Mouse (Mus musculus): ENCODE results near the gene 5430427O19Rik.

Gene 5430427O19Rik

DNA sequence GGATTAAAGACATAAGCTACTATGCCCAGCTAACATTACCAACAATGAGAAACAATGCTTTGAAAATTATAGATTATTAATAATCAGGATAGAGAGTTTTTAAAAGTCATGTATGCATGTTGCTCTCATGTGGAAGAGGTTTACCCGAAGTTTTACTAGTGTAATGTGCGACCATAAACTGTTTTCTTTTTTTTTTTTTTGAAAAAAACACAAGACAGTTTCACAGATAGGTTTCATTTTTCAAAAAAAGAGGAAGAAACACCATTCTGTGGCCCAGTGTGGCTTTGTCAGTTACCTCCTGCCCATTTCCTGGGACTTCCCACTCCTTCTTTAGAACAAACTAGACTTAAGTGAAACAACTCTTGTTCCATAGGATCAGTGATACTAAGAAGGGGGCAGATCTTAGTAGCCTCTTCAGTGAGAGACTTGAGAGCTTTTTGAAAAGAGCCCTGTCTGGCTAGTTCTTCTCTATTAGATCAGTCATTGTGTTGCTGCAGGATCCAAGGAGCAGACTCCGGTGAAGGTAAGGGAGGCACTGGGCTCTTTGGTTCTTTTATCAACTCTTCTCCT lies at the start of gene 5430427O19Rik:
Gene 5430427O19Rik (plus strand): TSS at position 441 of the 570 bp plus-strand sequence.
- no peak for DNase-seq

DNA sequence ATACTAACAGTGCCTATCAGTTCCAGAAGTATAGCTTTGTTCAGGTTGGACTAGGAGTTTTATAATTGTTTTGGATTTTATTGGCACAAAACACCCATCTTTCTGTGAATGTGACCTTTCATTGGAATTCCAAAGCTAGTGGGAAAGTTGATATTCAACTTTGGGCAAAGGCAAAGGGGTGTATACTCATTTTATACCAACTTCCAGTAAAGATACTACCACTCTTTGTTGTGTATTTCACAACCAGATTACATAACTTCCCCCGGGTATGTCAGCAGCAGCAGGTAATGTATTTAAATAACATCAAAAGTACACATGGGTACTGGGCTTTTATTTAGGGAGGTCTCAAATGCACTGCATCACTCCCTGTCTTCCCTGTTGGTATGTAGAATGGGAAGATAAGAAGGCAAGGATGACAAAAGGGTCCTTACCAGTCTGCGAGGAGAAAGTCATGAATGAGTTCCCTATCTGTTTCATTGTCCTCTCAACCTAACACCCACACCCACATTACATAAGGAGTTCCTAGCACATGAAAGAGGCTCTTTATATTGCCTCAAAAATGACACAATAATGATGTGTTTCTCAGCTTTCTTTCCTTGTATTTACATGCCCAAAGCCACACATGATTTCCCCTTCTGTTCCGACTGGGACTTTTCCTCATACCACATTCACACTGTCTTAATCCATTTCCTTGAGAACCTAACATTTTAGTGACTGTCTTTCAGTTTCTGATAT lies 42.3 kb upstream of the 5430427O19Rik start:
- no peak for DNase-seq

DNA sequence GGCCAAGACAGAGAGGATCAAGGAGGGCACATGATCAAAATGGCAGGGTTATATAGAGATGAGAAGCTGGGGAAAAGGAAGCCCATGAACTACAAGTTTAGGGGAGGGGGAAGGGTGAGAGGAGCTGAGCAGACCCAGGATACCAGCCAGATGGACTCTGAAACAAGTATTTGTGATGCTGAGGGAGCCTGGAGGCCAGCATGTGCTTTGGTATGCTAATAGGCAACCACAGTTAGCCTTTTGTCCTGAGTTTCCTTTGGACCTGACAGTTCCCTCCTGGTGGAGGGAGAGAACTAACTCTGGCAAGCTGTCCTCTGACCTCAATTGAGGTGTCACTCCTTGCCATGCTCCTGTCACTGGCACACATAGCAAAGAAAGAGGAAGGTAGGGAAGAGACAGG lies 41.2 kb upstream of the 5430427O19Rik start:
- peak; percentile 5 for DNase-seq

DNA sequence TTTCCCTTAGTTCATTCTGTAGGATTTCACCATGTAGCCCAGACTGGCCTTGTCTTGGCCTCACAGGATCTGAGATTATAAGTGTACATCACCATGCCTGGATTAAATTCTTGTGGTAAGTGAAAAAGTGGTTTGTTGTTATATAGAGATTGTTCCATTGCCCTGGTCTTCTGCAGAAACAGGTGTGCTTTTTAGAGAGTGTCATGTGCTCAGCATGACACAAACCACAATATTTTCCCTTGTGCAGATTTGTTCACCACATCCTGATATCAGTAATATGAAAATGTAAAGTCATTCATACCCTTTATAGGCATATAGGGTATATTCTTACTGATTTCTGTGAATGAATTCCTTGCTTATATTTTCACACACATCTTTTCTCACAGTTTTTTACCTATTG lies 31.0 kb upstream of the 5430427O19Rik start:
- DNase-seq = no peak

DNA sequence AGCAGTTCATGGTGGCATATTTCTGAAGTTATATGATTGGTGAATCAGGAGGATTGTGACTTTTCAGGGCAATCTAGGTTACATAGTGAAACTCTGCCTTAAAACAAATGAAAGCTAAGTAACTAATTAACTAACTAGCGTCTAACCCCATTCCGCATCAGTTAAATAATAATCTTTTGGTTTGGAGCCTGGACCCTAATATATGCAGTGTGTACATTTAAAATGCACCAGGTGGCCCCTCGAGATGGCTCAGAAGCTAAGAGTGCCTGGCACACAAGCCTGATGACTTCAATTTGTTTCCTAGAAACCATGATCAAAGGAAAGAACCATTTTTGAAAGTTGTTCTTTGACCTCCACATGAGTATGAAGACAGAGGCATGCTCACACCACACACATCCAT lies 14.2 kb upstream of the 5430427O19Rik start:
- DNase-seq = no peak

DNA sequence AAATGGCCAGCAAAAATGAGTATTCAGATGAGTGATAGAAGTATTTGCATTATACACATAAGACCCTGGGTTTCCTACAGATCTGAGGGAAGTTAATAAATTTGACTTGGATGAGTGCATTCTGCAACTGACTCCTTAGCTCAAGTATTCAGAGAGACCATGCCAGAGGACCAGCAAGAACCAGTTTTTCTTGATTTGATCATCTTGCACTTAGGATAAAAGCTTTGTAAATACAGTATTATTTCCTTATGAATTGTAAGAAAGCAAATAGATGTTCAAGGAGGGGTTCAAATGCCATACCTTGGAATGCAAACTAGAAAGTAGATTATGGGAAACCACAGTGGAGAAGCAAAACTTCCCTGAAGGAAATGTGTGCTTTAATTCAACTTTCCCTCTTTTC lies 13.0 kb upstream of the 5430427O19Rik start:
- DNase-seq = no peak

DNA sequence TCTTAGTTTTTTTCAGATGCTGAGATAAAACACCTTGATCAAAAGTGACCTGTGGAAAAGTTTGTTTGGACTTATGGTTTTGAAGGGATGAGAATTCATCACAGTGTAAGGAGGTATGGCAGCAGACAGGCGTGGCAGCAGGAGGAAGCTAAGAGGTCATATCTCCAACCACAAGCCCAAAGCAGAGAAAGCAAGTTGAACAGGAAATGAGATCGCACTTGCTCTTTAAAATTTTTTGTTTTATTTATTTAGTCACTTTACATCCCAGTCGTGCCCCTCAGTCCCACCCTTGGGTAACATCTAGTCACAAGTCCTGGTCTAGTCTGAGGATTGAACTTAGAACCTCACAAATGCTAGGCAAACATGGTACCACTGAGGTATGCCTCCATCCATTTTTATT lies 2.1 kb upstream of the 5430427O19Rik start:
- DNase-seq = no peak

DNA sequence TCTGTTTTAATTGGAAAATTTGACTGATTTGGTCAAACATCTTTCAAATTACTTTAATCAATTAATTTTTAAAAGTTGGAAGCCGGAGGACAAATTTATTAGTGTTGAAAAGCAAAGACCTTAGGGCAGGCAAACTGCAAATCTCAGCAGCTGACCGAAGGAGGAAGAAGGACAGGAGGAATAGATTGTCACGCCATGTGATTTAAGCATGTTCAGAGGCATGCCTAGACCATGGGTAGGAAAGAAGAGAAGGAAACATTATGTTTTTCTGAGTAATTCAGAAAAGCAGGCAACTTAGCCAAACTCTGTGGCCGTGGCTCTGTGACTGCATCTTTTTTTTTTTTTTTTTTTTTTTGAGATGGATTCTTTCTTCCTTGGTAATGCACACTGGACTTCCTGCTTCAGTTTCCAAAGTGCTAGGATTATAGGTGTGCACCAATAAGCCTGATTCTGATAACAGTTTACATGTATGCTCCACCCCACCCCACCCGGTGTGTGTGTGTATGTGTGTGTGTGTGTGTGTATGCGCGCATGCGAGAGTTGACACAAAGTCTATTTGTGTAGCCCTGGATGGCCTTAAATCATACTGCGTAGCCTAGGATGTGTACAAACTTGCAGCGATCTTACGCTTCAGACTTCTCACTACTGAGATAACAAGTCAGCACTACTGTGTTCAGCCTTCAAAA lies 1.4 kb downstream of the 5430427O19Rik start:
- no peak for DNase-seq

DNA sequence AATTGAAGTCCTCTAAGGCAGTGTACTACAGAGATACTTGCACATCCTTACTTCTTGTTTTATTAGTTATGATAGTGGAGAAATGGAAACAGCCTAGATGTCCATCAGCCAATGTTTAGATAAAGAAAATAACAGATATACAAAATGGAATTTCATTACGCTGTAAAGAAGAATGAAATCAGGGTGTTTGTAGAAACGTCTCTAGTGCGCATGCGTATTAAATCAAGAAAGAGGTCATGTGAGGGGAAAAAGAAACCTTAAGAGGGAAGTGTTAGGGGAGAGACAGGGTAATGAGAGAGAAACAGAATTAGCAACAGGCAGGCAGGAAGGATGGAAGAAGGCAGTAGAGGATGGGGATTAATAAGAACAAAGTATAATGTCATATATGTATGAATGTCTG lies 4.2 kb downstream of the 5430427O19Rik start:
- DNase-seq = no peak

DNA sequence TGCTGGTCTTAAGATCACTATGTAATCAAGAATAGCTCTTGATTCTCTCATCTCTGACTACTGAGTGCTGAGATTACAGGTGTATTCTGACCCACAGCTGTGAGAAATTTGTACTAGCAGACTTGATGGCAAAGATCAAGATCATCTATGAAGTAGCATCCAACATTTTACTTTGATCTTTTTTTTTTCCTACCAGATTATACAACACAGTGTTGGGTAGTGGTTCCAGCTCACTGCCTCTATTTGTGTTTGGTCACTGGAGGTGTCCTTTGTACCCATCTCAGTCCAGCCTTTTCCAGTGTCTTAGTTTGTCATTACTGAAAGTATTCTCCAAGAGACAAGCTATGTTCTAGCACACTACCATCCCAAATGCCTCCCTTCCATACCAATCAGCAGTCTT lies 5.8 kb downstream of the 5430427O19Rik start:
- DNase-seq = no peak

DNA sequence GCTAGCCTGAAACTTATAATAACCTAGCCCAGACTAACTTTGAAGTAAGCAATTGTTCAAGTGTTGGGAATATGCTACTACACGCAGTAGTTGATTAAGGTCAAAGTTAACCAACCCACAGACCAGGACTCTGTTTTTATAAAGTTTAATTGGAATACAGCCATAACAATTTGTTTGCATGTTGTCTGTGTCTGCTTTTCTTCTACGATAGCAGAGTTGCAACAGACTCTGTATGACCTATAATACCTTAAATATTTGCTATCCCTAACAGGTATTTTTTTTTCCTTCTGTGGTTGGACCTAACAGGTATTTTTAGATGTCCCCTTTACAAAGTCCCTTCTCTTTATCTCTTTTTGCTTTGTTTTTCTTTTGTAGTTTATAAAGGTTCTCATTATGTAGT lies 7.6 kb downstream of the 5430427O19Rik start:
- DNase-seq = no peak

DNA sequence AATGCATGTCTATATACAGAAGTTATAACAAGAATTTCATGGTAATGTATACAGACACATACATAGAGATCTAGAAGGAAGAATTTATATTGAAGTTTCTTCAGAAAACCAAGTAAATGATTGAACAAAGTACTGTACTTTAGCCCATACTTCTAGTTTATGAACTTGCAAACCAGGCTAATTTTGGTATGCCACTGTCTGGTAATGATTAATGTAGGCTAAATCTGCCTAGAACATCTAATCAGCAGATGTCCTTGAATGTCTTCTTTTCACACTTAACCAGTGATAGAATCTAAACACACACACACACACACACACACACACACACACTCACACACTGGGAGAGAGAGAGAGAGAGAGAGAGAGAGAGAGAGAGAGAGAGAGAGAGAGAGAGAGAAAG lies 8.1 kb downstream of the 5430427O19Rik start:
- no peak for DNase-seq

DNA sequence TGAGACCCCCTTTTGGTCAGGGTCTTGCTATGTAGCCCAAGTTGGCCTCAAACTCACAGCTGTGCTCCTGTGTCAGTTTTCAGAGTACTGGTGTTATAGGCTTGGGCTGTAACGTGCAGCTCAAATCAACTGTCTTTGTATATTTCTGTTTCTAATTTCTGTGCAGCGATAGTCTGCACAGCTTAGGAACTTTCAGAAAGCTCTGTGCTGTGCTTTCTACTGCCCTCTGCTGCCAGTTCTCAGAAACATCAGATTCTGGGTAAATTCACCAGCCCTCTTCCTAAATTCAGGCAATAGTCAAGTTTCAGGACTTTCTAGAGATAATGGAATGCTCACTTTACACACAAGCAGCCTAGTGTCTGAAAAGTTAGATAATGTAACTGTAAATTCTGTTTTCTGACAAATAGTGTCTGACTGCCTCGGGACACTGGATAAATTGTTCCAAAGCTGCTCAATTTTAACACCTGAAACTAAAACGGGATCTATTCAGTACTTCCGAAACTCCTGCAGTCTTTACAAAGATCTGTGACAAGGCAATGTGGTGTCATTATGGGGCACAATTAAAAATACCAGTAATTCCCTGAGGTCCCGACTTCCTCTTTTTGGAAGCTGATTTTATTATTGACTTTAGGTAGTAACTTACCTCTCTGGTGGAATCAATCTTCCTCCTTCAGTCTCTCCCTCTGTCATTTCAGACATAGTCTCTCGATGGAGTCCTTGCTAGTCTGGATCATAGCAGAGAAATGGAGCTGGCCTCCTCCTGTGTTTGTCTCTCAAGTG lies 9.2 kb downstream of the 5430427O19Rik start:
- DNase-seq = peak; percentile 8

DNA sequence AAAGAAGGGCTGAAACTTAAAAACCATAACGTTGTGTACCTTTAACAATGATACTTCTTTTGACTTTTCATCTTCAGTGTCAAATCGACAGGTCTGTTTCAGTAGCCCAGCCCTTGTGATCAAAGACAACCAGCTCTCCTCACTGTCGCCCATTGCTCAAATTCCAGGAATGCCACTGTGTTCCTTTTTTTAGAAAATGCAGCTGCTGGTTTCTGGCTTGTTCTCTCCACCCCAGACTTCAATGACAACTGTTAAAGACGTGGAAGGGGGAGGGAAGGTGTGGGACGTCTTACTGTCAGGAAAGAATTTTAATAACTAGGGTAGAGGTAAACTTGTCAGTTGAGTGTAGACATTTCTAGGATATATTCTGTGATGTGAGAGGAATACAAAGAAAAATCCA lies 16.5 kb downstream of the 5430427O19Rik start:
- DNase-seq = no peak

DNA sequence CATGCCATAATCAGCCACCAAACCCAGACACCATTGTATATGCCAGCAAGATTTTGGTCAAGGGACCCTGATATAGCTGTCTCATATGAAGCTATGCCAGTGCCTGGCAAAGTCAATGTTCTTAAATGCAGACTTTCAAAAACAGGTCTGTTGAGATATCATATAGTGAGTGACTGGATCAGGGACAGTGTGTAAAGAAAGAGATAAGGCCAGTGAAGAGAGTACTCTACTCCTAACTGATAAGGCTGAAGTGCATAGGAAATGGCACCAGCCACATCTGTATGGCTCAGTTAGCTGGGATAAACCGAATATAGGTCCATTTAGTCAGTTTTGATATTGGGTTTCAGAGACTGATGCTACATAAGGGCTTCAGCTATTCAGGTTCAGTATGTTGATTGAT lies 31.0 kb downstream of the 5430427O19Rik start:
- DNase-seq = no peak

DNA sequence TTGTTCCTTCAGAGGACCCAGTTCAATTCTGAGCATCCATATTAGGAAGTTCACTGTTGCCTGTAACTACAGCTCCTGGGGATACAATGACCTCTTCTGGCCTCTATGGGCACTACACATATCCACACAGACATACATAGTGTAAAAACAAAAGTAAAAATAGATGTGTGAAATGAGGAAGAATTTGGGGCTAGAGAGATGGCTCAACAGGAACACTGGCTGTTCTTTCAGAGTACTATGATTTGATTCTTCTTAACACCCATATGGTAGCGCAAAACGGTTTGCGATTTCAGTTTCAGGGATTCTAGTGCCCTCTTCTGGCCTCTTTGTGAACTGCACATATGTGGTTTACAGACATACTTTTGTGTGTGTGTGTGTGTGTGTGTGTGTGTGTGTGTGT lies 48.9 kb downstream of the 5430427O19Rik start:
- DNase-seq = no peak

DNA sequence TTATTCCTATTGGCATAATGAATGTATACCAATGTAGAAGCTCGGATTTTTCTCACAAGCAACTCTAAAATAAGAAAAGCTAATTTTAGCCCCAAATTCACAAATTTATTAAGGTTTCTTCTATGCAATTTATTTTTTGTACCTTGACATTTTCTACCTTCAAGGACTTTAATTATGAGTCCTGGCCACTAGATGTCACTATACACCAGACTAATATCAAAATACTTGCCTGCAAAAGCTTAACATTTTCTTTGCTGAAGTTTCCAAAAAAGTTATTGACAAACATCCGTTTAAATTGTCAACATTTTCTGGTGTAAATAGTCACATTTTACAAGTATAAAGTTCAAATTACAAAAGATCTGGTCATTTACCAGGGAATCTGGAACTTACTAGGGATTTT lies 62.8 kb downstream of the 5430427O19Rik start:
- peak; percentile 24 for DNase-seq

Measured in cerebellum, adult 9-10 months (tissue).